Mouse (Mus musculus) intestine, embryonic 14.5 days (tissue): Measurements from ENCODE around the gene Samd4. TPM values are rescaled to one million over a fixed set of nuclear protein-coding genes. Genes with fewer than 3 reads are reported as not detected.

Experiments
- ATAC-seq: fragments of 200-750 bp; cut with Nextera tagmentation; replicated peaks from 2 replicates; pipeline ENCODE4 v1.8.0; 2017; ENCODE audit warnings: low read depth, moderate number of reproducible peaks, moderate TSS enrichment, moderate library complexity; ENCODE audit not compliant: low FRiP score, low TSS enrichment
- DNase-seq: peaks from one replicate; pipeline ENCODE4 v3.0.0-alpha.2; 2018; ENCODE audit warnings: low spot score
- H3K27ac ChIP-seq: fragments of 300-500 bp; sonication (generic); 2 replicates; pipeline ENCODE4 v1.5.1; 2014; ENCODE audit warnings: low read depth, mild to moderate bottlenecking, control low read depth
- H3K27me3 ChIP-seq: fragments of 300-500 bp; sonication (generic); replicated peaks from 2 replicates; pipeline ENCODE4 v1.6.1; 2014; ENCODE audit warnings: low read length, control low read depth; ENCODE audit not compliant: control insufficient read depth, insufficient read depth
- H3K36me3 ChIP-seq: fragments of 300-500 bp; sonication (generic); 2 replicates; pipeline ENCODE4 v1.6.1; 2014; ENCODE audit warnings: low read length, control low read depth; ENCODE audit not compliant: control insufficient read depth, insufficient read depth
- H3K4me1 ChIP-seq: fragments of 300-500 bp; sonication (generic); replicated peaks from 2 replicates; pipeline ENCODE4 v1.6.1; 2014; ENCODE audit warnings: low read length, control low read depth, mixed read lengths; ENCODE audit not compliant: control insufficient read depth, insufficient read depth
- H3K4me2 ChIP-seq: fragments of 300-500 bp; sonication (generic); 2 replicates; pipeline ENCODE4 v1.6.1; 2014; ENCODE audit warnings: low read length
- H3K4me3 ChIP-seq: fragments of 300-500 bp; sonication (generic); 2 replicates; pipeline ENCODE4 v1.5.1; 2014; ENCODE audit warnings: low read depth, low read length, control low read depth, mixed read lengths
- H3K9ac ChIP-seq: fragments of 300-500 bp; sonication (generic); 2 replicates; pipeline ENCODE4 v1.6.1; 2014; ENCODE audit warnings: mild to moderate bottlenecking, low read length
- H3K9me3 ChIP-seq: fragments of 300-500 bp; sonication (generic); 2 replicates; pipeline ENCODE4 v1.6.1; 2016; ENCODE audit warnings: low read length, control low read depth; ENCODE audit not compliant: control insufficient read depth
- WGBS: fragments of 180-500 bp; shearing (Covaris S2); extraction: QIAGEN DNeasy Blood & Tissue Kit; methylation state at CpG from one replicate; pipeline ENCODE4 v1.1.7; 2014; 5-methylcytosine and 5-hydroxymethylcytosine counted together
- polyA plus RNA-seq: library from polyadenylated mRNA; unstranded; fragments of >200 nt; fragmentation: Nextera tagmentation; extraction: Ambion mirVana; gene quantifications from 2 replicates; pipeline ENCODE4 v1.2.1, GENCODE M21; 2014

Samd4 gene
- polyA plus RNA-seq, 1 experiment from 2014 or later, result 4.4 TPM

DNA sequence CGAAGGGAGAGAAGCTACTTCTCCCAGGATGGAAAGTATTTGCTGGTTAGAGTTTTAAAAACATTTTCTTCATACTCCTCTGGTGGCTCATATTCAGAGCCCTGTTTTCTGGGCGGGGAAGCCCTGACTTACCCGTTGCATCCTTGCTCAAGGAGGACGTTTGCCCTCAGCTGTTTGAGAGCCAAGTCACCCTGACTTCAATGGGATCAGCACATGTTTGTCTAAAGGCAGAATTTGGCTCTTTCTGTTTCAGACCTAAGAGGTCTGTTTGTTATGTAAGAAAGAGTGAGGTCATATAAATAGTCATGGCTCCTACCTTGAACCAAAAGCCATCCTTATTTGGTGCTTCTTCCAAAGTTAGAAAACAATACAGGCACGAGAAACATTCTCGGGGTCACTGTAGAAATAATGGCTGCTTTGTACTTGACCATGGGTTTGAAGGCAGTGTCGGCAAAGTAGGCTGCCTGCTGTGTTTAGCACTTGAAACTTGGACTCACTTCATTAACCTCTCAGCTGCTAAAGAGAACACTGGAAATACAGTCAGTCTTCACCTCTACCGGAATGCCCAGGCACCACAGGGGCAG is 102.0 kb downstream of the Samd4 start:
- 75% methylated on average over 8 of the region's 8 CpGs for WGBS
- no peak for ATAC-seq
- H3K27me3 ChIP-seq, result no peaks in the 10 kb centered on the region

DNA sequence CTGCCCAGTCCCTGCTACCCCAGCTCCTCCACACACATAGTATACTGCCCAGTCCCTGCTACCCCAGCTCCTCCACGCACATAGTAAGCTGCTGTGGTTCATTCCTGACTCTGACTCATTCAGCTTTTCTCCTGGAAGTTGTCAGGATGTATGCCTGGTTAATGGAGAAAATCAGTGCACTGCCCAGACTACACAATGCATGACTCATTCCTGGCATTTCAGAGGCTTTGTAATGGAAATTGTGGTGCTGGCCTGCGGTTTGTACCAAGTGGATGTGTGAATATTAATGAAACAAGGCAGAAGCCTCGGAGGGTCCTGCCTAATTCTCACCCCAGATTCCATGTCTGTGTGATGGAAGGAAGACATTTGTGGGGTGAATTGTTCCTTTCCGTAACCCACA is 107.0 kb downstream of the Samd4 start:
- Histone ChIP-seq H3K27me3 (no peaks in the 10 kb centered on the region), H3K9me3 (no peaks in the 10 kb centered on the region), H3K36me3 (no peaks in the 10 kb centered on the region), H3K4me1 (no peaks in the 10 kb centered on the region), H3K4me2 (no peak overlapping the region), H3K4me3 (no peak overlapping the region), H3K9ac (no peak overlapping the region), H3K27ac (no peak overlapping the region)
- ATAC-seq, result no peak
- 40% methylated on average over 4 of the region's 4 CpGs for WGBS
- DNase-seq, result no peak

More for the DNA sequence above, 102.0 kb downstream of the Samd4 start:
- Histone ChIP-seq H3K36me3 (no peaks in the 10 kb centered on the region), H3K9me3 (no peaks in the 10 kb centered on the region), H3K4me1 (no peaks in the 10 kb centered on the region), H3K27ac (no peak overlapping the region), H3K4me2 (no peak overlapping the region), H3K4me3 (no peak overlapping the region), H3K9ac (no peak overlapping the region)
- DNase-seq, result no peak

DNA sequence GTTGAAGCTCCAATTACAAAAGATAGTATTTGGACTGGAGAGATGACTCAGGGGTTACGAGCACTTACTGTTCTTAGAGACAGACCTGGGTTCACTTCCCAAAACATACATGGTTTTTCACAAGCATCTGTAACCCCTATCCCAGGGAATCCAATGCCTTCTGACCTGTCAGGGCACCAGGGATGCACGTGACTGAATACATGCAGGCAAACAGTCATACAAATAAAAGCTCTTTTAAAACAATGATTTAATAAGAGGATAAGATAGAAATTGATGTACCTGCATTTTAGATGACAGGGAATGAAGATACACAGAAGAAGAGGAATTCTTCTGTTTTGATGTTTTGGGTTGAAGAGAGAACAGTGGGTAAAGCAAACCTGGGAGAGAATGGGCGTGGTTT is 107.8 kb downstream of the Samd4 start:
- DNase-seq (no peak), ATAC-seq (no peak)
- Histone ChIP-seq H3K27ac (no peak overlapping the region), H3K4me2 (no peak overlapping the region), H3K4me3 (no peak overlapping the region), H3K4me1 (no peaks in the 10 kb centered on the region), H3K27me3 (no peaks in the 10 kb centered on the region), H3K36me3 (no peaks in the 10 kb centered on the region), H3K9me3 (no peaks in the 10 kb centered on the region), H3K9ac (no peak overlapping the region)
- WGBS, result 86% methylated on average over 3 of the region's 3 CpGs

DNA sequence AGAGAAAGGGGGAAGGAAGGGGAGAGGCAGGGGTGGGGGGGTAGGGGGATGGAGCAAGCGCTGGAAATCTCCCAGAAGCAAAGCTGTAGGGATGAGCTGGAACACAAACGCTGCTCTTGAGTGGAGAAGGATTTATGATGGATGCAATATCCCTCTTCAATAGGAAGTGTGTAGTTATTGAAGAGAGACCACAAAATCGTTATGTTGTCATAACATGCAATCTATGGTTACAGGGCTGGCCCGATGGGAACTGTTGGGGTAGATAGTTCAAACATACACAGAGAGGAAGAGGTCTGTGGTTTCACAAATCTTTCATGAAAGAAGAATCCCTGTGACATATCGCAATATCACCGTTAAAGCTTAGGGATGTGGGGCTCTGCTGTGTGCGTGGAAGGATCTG is 112.0 kb downstream of the Samd4 start:
- 55% methylated on average over 7 of the region's 7 CpGs for WGBS
- no peaks in the 10 kb centered on the region for H3K4me1 ChIP-seq
- DNase-seq (no peak), ATAC-seq (no peak)
- H3K27me3 ChIP-seq, result no peaks in the 10 kb centered on the region
- no peaks in the 10 kb centered on the region for H3K9me3 ChIP-seq
- H3K4me2 ChIP-seq, result no peak overlapping the region
- no peak overlapping the region for H3K27ac ChIP-seq
- H3K36me3 ChIP-seq, result no peaks in the 10 kb centered on the region
- no peak overlapping the region for H3K9ac ChIP-seq
- no peak overlapping the region for H3K4me3 ChIP-seq

DNA sequence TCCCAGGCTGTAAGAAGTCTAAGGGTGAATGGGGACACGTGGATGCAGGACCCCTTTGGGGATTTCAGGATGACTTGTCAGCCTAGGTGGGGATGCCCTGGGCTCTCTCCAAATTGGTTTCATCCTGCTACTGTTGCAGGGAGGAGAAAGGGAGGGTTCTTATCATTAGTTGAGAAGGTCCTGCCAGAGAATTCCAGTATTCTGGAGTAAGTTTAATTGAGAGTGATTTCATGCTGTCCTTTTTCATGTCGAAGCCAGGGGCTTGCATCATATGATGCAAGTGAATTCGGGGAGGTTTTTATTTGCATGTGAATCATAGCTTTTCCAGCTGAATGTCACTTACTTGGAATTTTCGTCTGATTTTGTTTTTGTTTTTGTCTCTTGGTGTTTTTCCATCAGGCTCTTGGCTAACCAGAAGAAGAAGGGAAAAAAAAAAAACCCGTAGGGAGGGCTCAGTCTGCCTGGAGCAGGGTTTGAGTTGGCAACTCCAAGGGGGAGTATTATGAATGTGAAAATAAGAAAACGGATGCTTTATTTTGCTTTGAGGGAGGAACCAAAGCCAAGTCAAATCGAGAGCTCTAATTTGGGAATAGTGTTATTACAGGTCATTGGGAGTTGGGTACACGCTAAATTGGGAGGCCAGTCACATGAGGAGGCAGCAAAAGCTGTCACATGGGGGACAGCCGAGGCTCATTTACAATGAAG is 116.8 kb downstream of the Samd4 start:
- DNase-seq, result no peak
- H3K36me3 ChIP-seq, result no peaks in the 10 kb centered on the region

DNA sequence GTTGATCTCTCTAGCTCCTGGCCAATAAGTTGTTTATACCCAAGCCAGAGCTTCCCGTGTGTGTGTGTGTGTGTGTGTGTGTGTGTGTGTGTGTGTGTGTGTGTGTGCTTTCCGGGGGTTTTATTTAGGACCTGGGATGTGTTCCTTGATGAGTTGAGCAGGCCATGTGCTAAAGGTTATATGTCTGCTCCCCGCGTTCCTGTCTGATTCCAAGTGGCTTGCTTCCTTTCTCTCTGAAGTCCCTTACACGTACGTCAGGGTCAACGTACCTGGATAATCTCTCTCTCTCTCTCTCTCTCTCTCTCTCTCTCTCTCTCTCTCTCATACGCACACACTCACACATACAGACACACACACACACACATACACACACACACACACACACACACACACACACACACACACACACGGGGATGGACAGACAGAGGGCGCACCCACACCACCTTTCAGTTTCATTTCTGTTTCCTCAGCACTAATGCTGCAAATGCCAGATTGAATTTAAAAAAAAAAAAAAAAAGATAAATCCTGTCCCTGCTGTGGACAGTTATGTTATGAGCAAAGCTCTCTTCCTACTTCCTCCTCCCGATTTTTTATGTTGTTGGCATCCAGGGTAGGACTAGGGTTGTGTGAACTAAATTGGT is 117.6 kb downstream of the Samd4 start:
- Histone ChIP-seq H3K4me3 (no peak overlapping the region), H3K27ac (no peak overlapping the region), H3K4me1 (peaks cover 7% of the 10 kb centered on the region; the same call in 1 of the 2 replicates), H3K9me3 (no peaks in the 10 kb centered on the region), H3K9ac (no peak overlapping the region), H3K27me3 (no peaks in the 10 kb centered on the region), H3K4me2 (no peak overlapping the region), H3K36me3 (no peaks in the 10 kb centered on the region)
- 59% methylated on average over 10 of the region's 11 CpGs for WGBS
- no peak for ATAC-seq
- no peak for DNase-seq

More for the DNA sequence above, 116.8 kb downstream of the Samd4 start:
- H3K4me2 ChIP-seq, result no peak overlapping the region
- no peak overlapping the region for H3K9ac ChIP-seq
- no peaks in the 10 kb centered on the region for H3K9me3 ChIP-seq
- no peaks in the 10 kb centered on the region for H3K27me3 ChIP-seq
- 72% methylated on average over 9 of the region's 9 CpGs for WGBS
- no peak overlapping the region for H3K4me3 ChIP-seq
- no peak for ATAC-seq
- H3K27ac ChIP-seq, result no peak overlapping the region
- H3K4me1 ChIP-seq, result peaks cover 7% of the 10 kb centered on the region; the same call in 1 of the 2 replicates

DNA sequence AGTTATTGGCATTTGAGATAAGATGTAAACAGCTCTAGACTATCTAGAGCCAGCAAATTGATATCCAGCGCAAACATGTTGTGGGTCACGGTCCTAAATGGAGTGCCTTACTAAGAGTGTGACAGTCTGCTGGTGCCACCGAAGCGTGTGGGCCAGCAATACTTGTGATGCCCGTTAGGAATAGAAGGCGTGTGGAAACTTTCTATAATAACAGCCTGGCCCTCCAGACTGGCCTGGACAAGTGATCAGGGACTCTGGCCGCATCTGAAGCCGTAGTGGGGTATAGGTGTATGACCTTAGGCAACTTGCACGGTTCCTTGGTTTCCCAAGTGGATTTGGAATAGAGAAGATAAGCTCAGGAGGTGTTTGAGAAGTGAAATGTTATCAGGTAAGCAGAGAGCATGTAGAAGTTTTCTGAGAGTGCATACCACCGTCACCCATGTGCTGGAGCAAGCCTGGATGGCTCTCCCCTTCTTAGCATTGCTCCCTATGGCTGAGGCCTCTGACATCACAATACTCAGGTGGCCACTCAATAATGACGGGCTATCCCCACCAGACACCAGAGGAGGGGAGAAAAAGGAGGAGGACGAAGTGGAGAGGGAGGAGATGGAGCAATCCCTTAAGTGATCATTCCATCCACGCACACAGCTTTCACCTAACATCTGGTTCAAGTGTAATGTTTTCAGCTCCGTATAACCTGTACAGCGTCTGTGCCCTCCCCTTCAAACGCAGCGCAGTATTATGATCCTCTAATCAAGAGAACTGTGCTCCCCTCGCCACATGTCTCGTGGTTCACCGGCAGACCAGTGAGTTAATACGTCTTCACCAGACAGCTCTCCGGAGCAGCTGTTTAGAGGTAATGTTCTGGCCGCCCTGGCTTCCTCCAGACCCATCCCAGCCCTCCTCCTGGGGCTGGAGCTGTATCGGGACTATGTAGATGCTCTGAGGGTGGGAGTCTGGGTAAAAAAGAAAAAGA is 118.4 kb downstream of the Samd4 start:
- H3K4me1 ChIP-seq, result peaks cover 7% of the 10 kb centered on the region; the same call in 1 of the 2 replicates
- H3K27me3 ChIP-seq, result no peaks in the 10 kb centered on the region
- no peak overlapping the region for H3K4me3 ChIP-seq
- no peak overlapping the region for H3K4me2 ChIP-seq
- 52% methylated on average over 24 of the region's 24 CpGs for WGBS
- ATAC-seq (no peak), DNase-seq (no peak)
- H3K9me3 ChIP-seq, result no peaks in the 10 kb centered on the region
- H3K9ac ChIP-seq, result no peak overlapping the region
- no peak overlapping the region for H3K27ac ChIP-seq
- H3K36me3 ChIP-seq, result no peaks in the 10 kb centered on the region

DNA sequence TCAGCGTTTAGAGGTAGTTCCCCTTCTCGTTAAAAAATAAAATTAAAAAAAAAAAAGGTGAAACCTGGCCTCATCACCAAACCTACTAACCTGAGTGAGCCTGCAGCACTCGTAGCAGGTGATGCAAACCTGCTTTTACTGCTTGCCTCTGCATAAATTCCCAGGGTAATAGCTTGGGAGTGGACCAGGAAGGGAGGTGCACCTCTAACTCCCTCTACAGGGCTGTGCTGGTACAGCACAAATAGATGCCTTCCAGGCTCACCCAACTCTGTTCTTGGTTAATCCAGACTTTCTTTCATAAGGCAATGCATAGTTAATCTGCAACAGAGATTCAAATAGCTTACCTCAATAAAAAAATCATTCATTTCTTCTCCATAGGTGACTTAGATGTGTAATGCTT is 121.5 kb downstream of the Samd4 start:
- ATAC-seq (no peak), DNase-seq (no peak)
- peaks cover 7% of the 10 kb centered on the region; the same call in 1 of the 2 replicates for H3K4me1 ChIP-seq
- no peak overlapping the region for H3K4me2 ChIP-seq
- H3K36me3 ChIP-seq, result no peaks in the 10 kb centered on the region
- WGBS, result 19% methylated on average over 3 of the region's 3 CpGs
- H3K4me3 ChIP-seq, result no peak overlapping the region
- H3K27ac ChIP-seq, result no peak overlapping the region
- H3K9ac ChIP-seq, result no peak overlapping the region
- H3K9me3 ChIP-seq, result no peaks in the 10 kb centered on the region
- H3K27me3 ChIP-seq, result no peaks in the 10 kb centered on the region
